ENCODE assay signal across 13 mouse cellular contexts in genomic region chr8:124404471-124405260, GRCm38 (mm10). TPM values are rescaled to one million over a fixed set of nuclear protein-coding genes. Genes with fewer than 3 reads are reported as not detected.
DNase-seq lines count a peak whose midpoint lies in the region; ATAC-seq lines count a peak whose summit lies in the region.
"Had no signal": no experiment of that assay in that cellular context is flagged by ENCODE, and none has a peak within 500 bp of the region (broad histone marks: within the 10 kb centered on the region; RNA-seq: fewer than 3 reads in every experiment).

No protein-coding gene starts in this region.

- H3K36me3 ChIP-seq in intestine, embryonic 14.5 days (ENCODE audit: control insufficient read depth, insufficient read depth, low read length): no peaks in the 10 kb centered on the region
- no peaks in the 10 kb centered on the region for H3K36me3 ChIP-seq in intestine, embryonic 16.5 days (ENCODE audit: control insufficient read depth, insufficient read depth, low read length)
- no peaks in the 10 kb centered on the region for H3K36me3 ChIP-seq in hindbrain, embryonic 14.5 days (replicated peaks; ENCODE audit: control insufficient read depth, insufficient read depth)
- H3K36me3 ChIP-seq: embryonic facial prominence, embryonic 13.5 days; limb, embryonic 13.5 days; lung, embryonic 15.5 days had no signal

- no peak overlapping the region for H3K4me2 ChIP-seq in intestine, embryonic 14.5 days (ENCODE audit: low read length)
- H3K4me2 ChIP-seq in intestine, embryonic 16.5 days (ENCODE audit: low read depth, low read length): no peak overlapping the region
- H3K4me2 ChIP-seq in hindbrain, embryonic 14.5 days (replicated peaks): no peak overlapping the region
- H3K4me2 ChIP-seq: embryonic facial prominence, embryonic 13.5 days; limb, embryonic 13.5 days; lung, embryonic 15.5 days had no signal

- 77% methylated on average over 11 of the region's 12 CpGs for WGBS in intestine, embryonic 14.5 days
- 80% methylated on average over 11 of the region's 12 CpGs for WGBS in intestine, embryonic 16.5 days
- WGBS in hindbrain, embryonic 14.5 days: 60% methylated on average over 11 of the region's 12 CpGs

- H3K9me3 ChIP-seq in intestine, embryonic 14.5 days (ENCODE audit: control insufficient read depth, low read length): no peaks in the 10 kb centered on the region
- H3K9me3 ChIP-seq in intestine, embryonic 16.5 days (ENCODE audit: control insufficient read depth, low read length): no peaks in the 10 kb centered on the region
- no peaks in the 10 kb centered on the region for H3K9me3 ChIP-seq in hindbrain, embryonic 14.5 days (ENCODE audit: control insufficient read depth, low read length)
- H3K9me3 ChIP-seq: embryonic facial prominence, embryonic 13.5 days; limb, embryonic 13.5 days; lung, embryonic 15.5 days had no signal

- no peak overlapping the region for H3K4me3 ChIP-seq in intestine, embryonic 14.5 days (ENCODE audit: low read depth, low read length)
- H3K4me3 ChIP-seq in intestine, embryonic 16.5 days (ENCODE audit: low read length): no peak overlapping the region
- no peak overlapping the region for H3K4me3 ChIP-seq in hindbrain, embryonic 14.5 days (replicated peaks; ENCODE audit: low read length)
- H3K4me3 ChIP-seq: embryonic facial prominence, embryonic 13.5 days; limb, embryonic 13.5 days; lung, embryonic 15.5 days had no signal

- no peak overlapping the region for H3K9ac ChIP-seq in intestine, embryonic 14.5 days (ENCODE audit: low read length)
- no peak overlapping the region for H3K9ac ChIP-seq in intestine, embryonic 16.5 days (ENCODE audit: low read depth, low read length)
- no peak overlapping the region for H3K9ac ChIP-seq in hindbrain, embryonic 14.5 days
- H3K9ac ChIP-seq: embryonic facial prominence, embryonic 13.5 days; limb, embryonic 13.5 days; lung, embryonic 15.5 days had no signal

- peak; percentile 7; the same call in 1 of the 2 replicates for ATAC-seq in intestine, embryonic 14.5 days (replicated peaks; ENCODE audit: low FRiP score, low TSS enrichment, low read depth)
- ATAC-seq in intestine, embryonic 16.5 days: no peak
- ATAC-seq in hindbrain, embryonic 14.5 days (ENCODE audit: low FRiP score): no peak

- no peaks in the 10 kb centered on the region for H3K27me3 ChIP-seq in intestine, embryonic 14.5 days (replicated peaks; ENCODE audit: control insufficient read depth, insufficient read depth, low read length)
- no peaks in the 10 kb centered on the region for H3K27me3 ChIP-seq in intestine, embryonic 16.5 days (replicated peaks; ENCODE audit: control insufficient read depth, insufficient read depth, low read length)
- H3K27me3 ChIP-seq in hindbrain, embryonic 14.5 days (ENCODE audit: control insufficient read depth, insufficient read depth, low read length): no peaks in the 10 kb centered on the region
- H3K27me3 ChIP-seq: embryonic facial prominence, embryonic 13.5 days; limb, embryonic 13.5 days; lung, embryonic 15.5 days had no signal

- H3K4me1 ChIP-seq in intestine, embryonic 14.5 days (replicated peaks; ENCODE audit: control insufficient read depth, insufficient read depth, low read length): no peaks in the 10 kb centered on the region
- peaks cover 2% of the 10 kb centered on the region; the same call in 1 of the 2 replicates for H3K4me1 ChIP-seq in intestine, embryonic 16.5 days (ENCODE audit: control insufficient read depth, insufficient read depth, low read length)
- peaks cover 2% of the 10 kb centered on the region; the same call in 1 of the 2 replicates for H3K4me1 ChIP-seq in hindbrain, embryonic 14.5 days (replicated peaks; ENCODE audit: control insufficient read depth, insufficient read depth, low read length)
- H3K4me1 ChIP-seq: embryonic facial prominence, embryonic 13.5 days had no signal

- no peak overlapping the region for H3K27ac ChIP-seq in intestine, embryonic 14.5 days (ENCODE audit: low read depth)
- no peak overlapping the region for H3K27ac ChIP-seq in intestine, embryonic 16.5 days (ENCODE audit: low read length)
- 0 out of 2 replicates have a peak overlapping the region, but pooled peaks have one; percentile 16 for H3K27ac ChIP-seq in hindbrain, embryonic 14.5 days
- H3K27ac ChIP-seq: embryonic facial prominence, embryonic 13.5 days; limb, embryonic 13.5 days; lung, embryonic 15.5 days had no signal

- no peak for DNase-seq in intestine, embryonic 14.5 days (ENCODE audit: low spot score)
- DNase-seq in R1 (ENCODE audit: low read depth, low spot score): peak; percentile 62
- DNase-seq in cerebellum, postnatal 14 days: peak; percentile 38 to 47
- no peak for DNase-seq in hindbrain, embryonic 14.5 days (ENCODE audit: low spot score)
- DNase-seq in urinary bladder, postnatal 25 days (ENCODE audit: low spot score): no peak
- no peak for DNase-seq in layer of hippocampus, postnatal 10 days (ENCODE audit: low spot score in 2 of 2)
- DNase-seq in right cerebral cortex, postnatal 36 days (ENCODE audit: low spot score in 2 of 2): no peak
- DNase-seq: layer of hippocampus, adult 9-11 months had no signal

RNA-seq across cellular contexts. Expression of gene Pgbd5, which starts 34.8 kb away (rescaled TPM):
- polyA plus RNA-seq in intestine, embryonic 14.5 days (2014; fragmentation: Nextera tagmentation; extraction: Ambion mirVana): 3.5 and 3.9 TPM in 2 replicates
- 1.5 and 1.7 TPM in 2 replicates for polyA plus RNA-seq in intestine, embryonic 16.5 days (2015; fragmentation: Nextera tagmentation; extraction: Ambion mirVana)
- 16.9 and 18.8 TPM in 2 replicates for polyA plus RNA-seq in hindbrain, embryonic 14.5 days (2014; fragmentation: Nextera tagmentation; extraction: Ambion mirVana)
- 100 to 1,000 TPM; 102 to 111 TPM for total RNA-seq in layer of hippocampus, postnatal 10 days (2021)
- polyA plus RNA-seq: C2C12 had no signal

Comparison
In these comparisons a context has a peak if more than half of its experiments do, and no peak if none do; other contexts are left out.
1. DNase-seq: peak in R1 (single experiment) and cerebellum, postnatal 14 days (2 of 2); none in intestine, embryonic 14.5 days (single experiment), hindbrain, embryonic 14.5 days (single experiment), urinary bladder, postnatal 25 days (single experiment), layer of hippocampus, postnatal 10 days (0 of 2) and right cerebral cortex, postnatal 36 days (0 of 2).